Mouse (Mus musculus) liver, embryonic 14.5 days (tissue): ENCODE results near the gene Vmo1. TPM values are rescaled to one million over a fixed set of nuclear protein-coding genes. Genes with fewer than 3 reads are reported as not detected.

Experiments
- ATAC-seq: fragments of 200-750 bp; cut with Nextera tagmentation; 2 replicates; pipeline ENCODE4 v1.8.0; 2017; ENCODE audit warnings: moderate number of reproducible peaks, mild to moderate bottlenecking, moderate library complexity; ENCODE audit not compliant: insufficient read depth
- DNase-seq, 3 experiments: peaks; one replicate each; pipeline ENCODE4 v3.0.0-alpha.2; 2012 to 2013; ENCODE audit warnings: low read depth in 3 of 3, low spot score in 3 of 3
- H3K27ac ChIP-seq: fragments of 300-500 bp; sonication (generic); 2 replicates; pipeline ENCODE4 v1.5.1; 2014; ENCODE audit warnings: moderate library complexity, mild to moderate bottlenecking, control low read depth, inconsistent platforms
- H3K27me3 ChIP-seq: fragments of 300-500 bp; sonication (generic); 2 replicates; pipeline ENCODE4 v1.6.1; 2014; ENCODE audit warnings: mild to moderate bottlenecking, low read length, moderate library complexity; ENCODE audit not compliant: control insufficient read depth, insufficient read depth
- H3K36me3 ChIP-seq: fragments of 300-500 bp; sonication (generic); replicated peaks from 2 replicates; pipeline ENCODE4 v1.6.1; 2014; ENCODE audit warnings: low read depth; ENCODE audit not compliant: control insufficient read depth, insufficient read depth
- H3K4me1 ChIP-seq, 2 experiments: fragments of 200-500 bp in 1 of 2; fragments of 300-500 bp in 1 of 2; sonication (generic) in 1 of 2; replicated peaks; 2 replicates each; pipeline ENCODE4 v1.6.1; 2012 to 2014; ENCODE audit warnings: antibody characterized with exemption in 1 of 2, inconsistent platforms in 1 of 2, low read length in 1 of 2; ENCODE audit not compliant: control insufficient read depth in 2 of 2, insufficient read depth in 2 of 2
- H3K4me2 ChIP-seq: fragments of 300-500 bp; sonication (generic); 2 replicates; pipeline ENCODE4 v1.6.1; 2014; ENCODE audit warnings: low read depth, mild to moderate bottlenecking, control low read depth, moderate library complexity
- H3K4me3 ChIP-seq, 2 experiments: fragments of 200-500 bp in 1 of 2; fragments of 300-500 bp in 1 of 2; sonication (generic) in 1 of 2; 2 replicates each; pipeline ENCODE4 v1.5.1; 2012 to 2014; ENCODE audit warnings: low read depth in 2 of 2, low read length in 2 of 2, mild to moderate bottlenecking in 2 of 2, control low read depth in 1 of 2, inconsistent platforms in 1 of 2, moderate library complexity in 1 of 2; ENCODE audit not compliant: insufficient read depth in 1 of 2
- H3K9ac ChIP-seq: fragments of 300-500 bp; sonication (generic); replicated peaks from 2 replicates; pipeline ENCODE4 v1.6.1; 2014; ENCODE audit warnings: mild to moderate bottlenecking, control low read depth, moderate library complexity
- H3K9me3 ChIP-seq: fragments of 300-500 bp; sonication (generic); 2 replicates; pipeline ENCODE4 v1.6.1; 2016; ENCODE audit warnings: low read length, mixed read lengths; ENCODE audit not compliant: control insufficient read depth
- CTCF ChIP-seq: IDR thresholded peaks from 2 replicates; pipeline ENCODE4 v1.5.1; 2016; ENCODE audit warnings: antibody characterized with exemption, low read depth, control low read depth
- EP300 ChIP-seq: IDR thresholded peaks from 2 replicates; pipeline ENCODE4 v1.6.1; 2016; ENCODE audit warnings: antibody characterized with exemption, low read depth
- WGBS: fragments of 180-500 bp; shearing (Covaris S2); extraction: QIAGEN DNeasy Blood & Tissue Kit; methylation state at CpG from one replicate; pipeline ENCODE4 v1.1.7; 2014; ENCODE audit not compliant: insufficient replicate concordance; 5-methylcytosine and 5-hydroxymethylcytosine counted together
- polyA plus RNA-seq, 2 experiments: library from polyadenylated mRNA; depleted of rRNA in 1 of 2; stranded (reverse) in 1 of 2; unstranded in 1 of 2; fragments of >200 nt; fragmentation: Nextera tagmentation in 1 of 2; extraction: Ambion mirVana in 1 of 2; gene quantifications; 2 replicates each; pipeline versions ENCODE4 v1.2.1 to v1.2.3; 2012 to 2014

The Vmo1 gene
- polyA plus RNA-seq, 2 experiments = 0.23 to 0.51 TPM

GRCm38 (mm10) chr11:70561937-70562286 lies 47.5 kb upstream of the Vmo1 start:
- H3K9me3 ChIP-seq = no peaks in the 10 kb centered on the region
- ATAC-seq = no peak
- WGBS = 7% methylated on average over 2 of the region's 2 CpGs
- DNase-seq = no peak
- no peak for TF ChIP-seq EP300
- no peak for TF ChIP-seq CTCF
- no peaks in the 10 kb centered on the region for H3K27me3 ChIP-seq
- H3K4me2 ChIP-seq = peak overlapping the region; percentile 91
- no peaks in the 10 kb centered on the region for H3K36me3 ChIP-seq
- H3K9ac ChIP-seq = no peak overlapping the region
- H3K4me1 ChIP-seq = peaks cover 11 to 28% of the 10 kb centered on the region in 2 experiments
- H3K27ac ChIP-seq = no peak overlapping the region
- peak overlapping the region; percentile 73 to 93 for H3K4me3 ChIP-seq

GRCm38 (mm10) chr11:70557545-70557944 lies 43.1 kb upstream of the Vmo1 start:
- no peaks in the 10 kb centered on the region for H3K9me3 ChIP-seq
- H3K4me2 ChIP-seq = no peak overlapping the region
- ATAC-seq (no peak), DNase-seq (no peak)
- H3K9ac ChIP-seq = no peak overlapping the region
- 78% methylated on average over 9 of the region's 9 CpGs for WGBS
- H3K36me3 ChIP-seq = no peaks in the 10 kb centered on the region
- TF ChIP-seq EP300 (no peak), CTCF (no peak)
- peaks cover 7 to 8% of the 10 kb centered on the region in 2 experiments for H3K4me1 ChIP-seq
- H3K27me3 ChIP-seq = no peaks in the 10 kb centered on the region
- H3K27ac ChIP-seq = no peak overlapping the region
- no peak overlapping the region for H3K4me3 ChIP-seq

- Histone ChIP-seq H3K4me2 (no peak overlapping the region), H3K9ac (no peak overlapping the region), H3K27ac (no peak overlapping the region), H3K9me3 (no peaks in the 10 kb centered on the region), H3K4me1 (no peaks in the 10 kb centered on the region), H3K27me3 (no peaks in the 10 kb centered on the region), H3K4me3 (no peak overlapping the region), H3K36me3 (no peaks in the 10 kb centered on the region)
- DNase-seq (no peak), ATAC-seq (no peak)
- WGBS = 37% methylated on average over 7 of the region's 7 CpGs
- TF ChIP-seq EP300 (no peak), CTCF (no peak)
These were observed 39.5 kb upstream of the Vmo1 start for GRCm38 (mm10) chr11:70553940-70554339.

GRCm38 (mm10) chr11:70551526-70551925 lies 37.1 kb upstream of the Vmo1 start:
- TF ChIP-seq EP300 (no peak), CTCF (no peak)
- 60% methylated on average over 8 of the region's 8 CpGs for WGBS
- H3K4me3 ChIP-seq = no peak overlapping the region
- no peaks in the 10 kb centered on the region for H3K9me3 ChIP-seq
- ATAC-seq (no peak), DNase-seq (no peak)
- no peaks in the 10 kb centered on the region for H3K27me3 ChIP-seq
- no peaks in the 10 kb centered on the region for H3K4me1 ChIP-seq
- H3K27ac ChIP-seq = no peak overlapping the region
- no peak overlapping the region for H3K4me2 ChIP-seq
- no peaks in the 10 kb centered on the region for H3K36me3 ChIP-seq
- no peak overlapping the region for H3K9ac ChIP-seq

- no peak overlapping the region for H3K27ac ChIP-seq
- ATAC-seq (no peak), DNase-seq (no peak)
- TF ChIP-seq EP300 (no peak), CTCF (no peak)
- H3K9ac ChIP-seq = no peak overlapping the region
- H3K4me2 ChIP-seq = no peak overlapping the region
- H3K27me3 ChIP-seq = peaks cover 19% of the 10 kb centered on the region
- H3K9me3 ChIP-seq = no peaks in the 10 kb centered on the region
- no peak overlapping the region for H3K4me3 ChIP-seq
- WGBS = 40% methylated on average over 7 of the region's 7 CpGs
- no peaks in the 10 kb centered on the region for H3K4me1 ChIP-seq
- H3K36me3 ChIP-seq = no peaks in the 10 kb centered on the region
These were observed 30.1 kb upstream of the Vmo1 start for GRCm38 (mm10) chr11:70544496-70544895.
